Mouse (Mus musculus) mesoderm, embryonic 11.5 days (tissue): ENCODE results near the gene Dgcr6.
"Not testable (repeated sequence)": the region's sequence is repeated elsewhere in the genome, so short reads cannot be mapped to it uniquely, and the experiment has no call there.

Experiments used
- DNase-seq: peaks from one replicate; pipeline ENCODE4 v3.0.0-alpha.2; 2012; ENCODE audit warnings: low read depth, low spot score

Dgcr6 gene

DNA sequence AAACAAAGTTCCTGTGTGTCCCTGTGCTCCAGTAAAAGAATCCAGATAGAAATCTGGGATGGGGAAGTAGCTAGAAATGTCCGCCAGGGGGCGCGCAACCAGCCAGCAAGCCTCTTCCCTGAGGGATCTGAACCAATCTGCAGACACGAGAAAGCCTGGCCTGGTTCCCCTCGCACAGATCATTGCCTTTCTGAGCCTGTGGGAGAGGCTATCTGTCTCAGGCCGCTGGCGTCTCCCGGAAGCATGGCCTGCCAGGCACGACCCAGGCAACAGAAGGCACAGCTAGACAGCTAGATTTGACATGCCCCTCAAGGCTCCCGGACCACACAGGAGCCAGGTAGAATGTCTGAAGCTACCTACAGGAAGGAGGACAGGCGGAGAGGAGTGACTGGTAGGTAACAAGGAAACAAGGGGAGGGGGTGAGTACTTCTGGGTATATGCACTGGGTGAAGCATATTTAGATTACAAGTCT is at the start of gene Dgcr6:
Gene Dgcr6, plus strand, starts transcription at position 130 of the 472 bp plus-strand sequence.
- DNase-seq: peak; percentile 85

DNA sequence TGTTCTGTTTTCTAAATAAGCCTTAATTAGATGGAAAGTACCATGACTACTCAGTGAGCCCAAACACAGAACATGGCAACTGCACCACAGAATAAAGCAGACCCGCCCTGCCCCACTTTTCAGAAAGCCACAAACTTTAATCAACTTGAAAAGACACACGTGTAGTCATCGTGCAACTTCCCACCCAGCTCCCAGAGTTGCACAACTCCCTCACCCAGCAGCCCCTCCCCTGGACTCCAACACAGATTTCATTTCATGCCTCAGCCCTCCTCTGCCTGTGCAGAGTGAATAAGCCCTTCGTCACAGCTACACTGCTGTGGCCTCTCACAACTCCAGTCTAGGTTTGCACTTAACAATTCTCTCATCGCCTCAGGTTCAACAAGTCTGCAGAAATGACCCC is 48.1 kb upstream of the Dgcr6 start:
- no peak for DNase-seq

DNA sequence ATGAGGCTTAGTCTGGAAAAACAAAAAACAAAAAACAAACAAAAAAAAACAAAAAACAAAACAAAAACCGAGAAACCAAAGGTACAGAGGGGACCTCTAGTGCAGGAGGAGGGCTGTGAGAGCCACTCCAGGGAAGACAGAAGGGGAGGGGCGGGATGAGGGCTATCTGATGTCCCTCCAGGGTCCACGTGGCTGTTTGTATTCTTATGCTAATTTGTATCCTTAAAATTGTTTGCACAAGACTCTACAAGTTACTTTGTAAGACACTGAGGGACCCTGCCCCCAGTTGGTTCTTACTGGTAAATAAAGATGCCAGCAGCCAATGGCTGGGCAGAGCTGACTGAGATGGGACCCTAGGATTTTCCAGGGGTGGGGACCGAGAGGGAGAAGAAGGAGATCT is 45.6 kb upstream of the Dgcr6 start:
- DNase-seq: no peak

DNA sequence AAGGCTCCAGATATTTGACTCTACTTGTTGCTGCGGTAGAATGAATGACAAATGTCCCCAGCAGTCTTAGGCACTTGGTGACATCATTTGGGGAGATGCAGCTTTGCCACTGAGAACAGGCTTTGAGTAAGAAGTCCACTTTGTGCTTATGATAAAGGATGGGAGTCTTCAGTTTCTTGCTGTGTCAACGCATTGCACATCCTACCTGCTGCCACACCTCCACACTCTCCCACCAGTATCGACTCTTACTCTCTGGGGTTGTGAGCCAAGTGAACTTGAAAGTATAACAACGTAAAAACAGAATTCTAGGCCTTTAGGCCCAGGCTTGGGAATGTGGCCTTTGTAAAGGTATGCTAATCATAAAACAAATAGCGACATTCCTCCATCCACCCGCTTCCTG is 41.6 kb upstream of the Dgcr6 start:
- DNase-seq: no peak

DNA sequence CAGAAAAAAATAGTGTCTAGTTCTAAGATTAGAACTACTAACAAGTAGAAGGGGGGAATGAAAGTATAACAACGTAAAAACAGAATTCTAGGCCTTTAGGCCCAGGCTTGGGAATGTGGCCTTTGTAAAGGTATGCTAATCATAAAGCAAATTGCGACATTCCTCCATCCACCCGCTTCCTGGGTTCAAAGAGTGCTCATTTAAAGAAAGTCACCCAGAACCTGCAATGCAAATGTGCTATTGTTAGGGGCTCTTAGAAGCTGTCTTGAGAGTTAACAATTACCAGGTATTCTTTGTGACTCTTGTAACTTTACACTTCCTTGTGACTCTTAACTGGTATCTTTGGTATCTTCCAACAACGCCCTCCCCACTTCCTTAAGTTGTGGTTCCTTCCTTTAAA is 36.2 kb upstream of the Dgcr6 start:
- DNase-seq: not testable (repeated sequence)

DNA sequence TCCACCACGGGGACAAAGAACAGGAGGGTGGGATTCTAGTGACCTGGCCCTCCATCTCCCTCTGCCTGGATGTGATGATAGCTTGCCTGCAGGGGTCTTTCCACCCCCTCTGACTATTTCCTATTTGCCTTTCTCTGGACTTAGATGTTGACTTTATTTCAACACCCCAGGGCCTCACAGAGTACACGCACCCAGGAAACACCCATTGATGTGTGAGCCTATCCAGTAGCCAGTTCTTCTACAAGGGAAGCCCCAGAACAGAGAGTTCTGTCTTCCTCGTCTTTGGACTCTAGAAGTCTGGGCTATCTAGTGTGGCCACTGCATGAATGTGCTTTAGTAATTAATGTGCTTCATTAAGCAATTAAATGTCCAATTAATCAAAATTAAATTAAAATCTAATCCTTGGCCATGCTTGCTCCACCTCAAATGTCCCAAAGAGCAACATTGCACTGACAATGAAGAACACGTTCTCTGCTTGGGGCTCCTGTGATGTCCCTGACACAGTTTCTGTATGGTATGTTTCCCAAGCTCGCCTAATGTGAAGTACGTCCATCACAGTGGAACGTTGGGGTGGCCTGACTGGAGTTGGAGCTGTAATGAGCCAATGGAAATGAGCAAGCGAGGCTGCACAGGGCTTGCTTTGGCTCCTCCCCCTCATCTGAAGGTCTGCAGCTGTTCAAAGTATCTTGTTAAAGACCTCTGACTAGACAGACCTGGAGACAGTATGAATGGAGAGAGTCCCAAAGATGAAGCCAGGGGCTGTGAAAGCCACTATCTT is 29.7 kb upstream of the Dgcr6 start:
- DNase-seq: no peak

DNA sequence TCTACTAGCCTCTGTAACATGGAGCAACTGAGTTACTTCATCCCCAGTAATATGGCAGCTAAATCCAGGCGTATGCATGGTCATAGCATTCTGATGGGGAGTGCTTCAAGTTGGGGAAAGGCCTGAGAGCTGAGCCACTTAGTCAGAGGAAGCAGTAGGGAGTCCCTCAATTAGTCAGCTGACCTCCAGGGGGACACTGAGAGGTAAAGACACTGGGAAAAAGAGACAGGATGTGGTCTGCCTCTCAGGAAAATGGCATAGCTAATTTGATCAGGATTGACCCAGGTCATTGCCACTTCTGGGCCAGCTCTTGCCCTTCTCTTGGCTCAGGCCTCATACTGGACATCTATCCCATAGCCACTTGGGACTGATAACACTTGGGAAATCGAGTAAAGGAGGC is 25.3 kb upstream of the Dgcr6 start:
- DNase-seq: no peak

DNA sequence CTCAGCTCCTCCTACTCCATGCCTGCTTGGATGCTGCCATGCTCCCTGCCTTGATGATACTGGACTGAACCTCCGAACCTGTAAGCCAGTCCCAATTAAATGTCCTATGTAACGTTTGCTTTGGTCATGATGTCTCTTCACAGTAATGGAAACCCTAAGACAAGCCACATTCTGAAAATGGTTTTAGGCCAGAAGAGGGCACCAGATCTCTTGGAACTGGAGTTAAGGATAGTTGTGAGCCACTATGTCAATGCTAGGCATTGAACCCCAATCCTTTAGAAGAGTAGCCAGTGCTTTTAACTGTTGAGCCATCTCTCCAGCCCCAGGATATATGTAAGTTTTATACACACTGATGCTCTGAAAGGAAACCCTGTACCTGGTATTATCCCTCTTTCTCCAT is 20.9 kb upstream of the Dgcr6 start:
- no peak for DNase-seq

DNA sequence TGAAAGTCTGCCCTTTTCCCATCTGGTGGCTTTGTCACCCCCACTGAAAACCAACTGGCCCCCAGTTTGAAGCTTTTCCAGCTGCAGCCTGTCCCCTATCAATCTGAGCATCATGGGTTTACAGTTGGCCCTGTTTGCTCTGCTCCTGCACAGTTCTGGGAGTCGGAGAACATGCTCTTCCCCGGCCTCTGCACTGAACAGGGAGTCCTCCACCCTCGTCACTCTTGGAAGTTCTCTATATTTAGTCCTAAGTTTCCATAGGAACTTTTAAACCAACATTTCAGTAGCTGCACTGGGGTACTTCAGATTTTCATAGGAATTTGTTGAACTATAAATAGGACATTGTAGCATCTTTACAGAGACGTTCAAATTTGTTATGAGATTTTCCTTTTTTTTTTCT is 19.4 kb upstream of the Dgcr6 start:
- DNase-seq: no peak

DNA sequence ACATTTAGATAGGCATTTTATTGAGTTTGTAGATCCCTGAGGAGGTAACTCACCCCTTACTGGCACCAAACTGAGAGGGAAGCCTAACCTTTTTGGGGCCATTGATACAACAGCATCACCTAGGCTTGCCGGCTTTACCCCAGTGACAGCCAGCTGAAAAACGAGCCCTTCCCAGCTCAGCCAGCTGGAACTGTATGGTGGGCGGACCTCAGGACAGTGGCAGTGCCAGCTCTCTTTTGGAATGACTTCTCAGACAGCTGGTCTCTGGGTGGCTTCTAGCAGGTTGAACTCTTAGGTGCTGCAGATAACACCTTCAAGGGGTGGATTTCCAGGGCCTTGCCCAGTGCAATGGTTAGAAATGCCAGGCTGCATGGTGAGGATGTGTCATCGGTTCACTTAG is 18.4 kb upstream of the Dgcr6 start:
- DNase-seq: no peak

DNA sequence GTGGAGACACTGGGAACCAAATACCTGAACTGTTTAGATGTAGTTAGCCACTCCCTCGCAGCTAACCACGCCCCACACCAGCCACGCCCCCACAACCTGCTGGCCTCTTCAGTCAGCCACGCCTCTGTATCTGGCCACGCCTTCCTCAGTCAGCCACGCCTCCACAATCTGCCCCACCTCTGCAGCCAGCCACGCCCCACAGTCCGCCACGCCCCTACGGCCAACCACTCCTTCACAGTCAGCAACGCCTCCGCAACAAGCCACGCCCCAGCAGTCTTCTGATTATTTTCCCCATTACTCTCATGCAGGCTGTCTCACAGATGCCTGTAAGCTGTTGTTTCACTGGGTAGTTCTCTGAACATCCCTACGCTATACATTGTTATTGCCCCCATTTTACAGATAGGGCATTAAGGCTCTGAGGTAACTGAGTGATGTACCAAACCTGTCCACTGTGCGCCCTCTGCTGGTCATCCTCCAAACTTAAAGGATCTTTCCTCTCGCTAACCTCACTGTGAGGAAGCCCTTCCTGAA is 16.2 kb upstream of the Dgcr6 start:
- DNase-seq: peak; percentile 64

DNA sequence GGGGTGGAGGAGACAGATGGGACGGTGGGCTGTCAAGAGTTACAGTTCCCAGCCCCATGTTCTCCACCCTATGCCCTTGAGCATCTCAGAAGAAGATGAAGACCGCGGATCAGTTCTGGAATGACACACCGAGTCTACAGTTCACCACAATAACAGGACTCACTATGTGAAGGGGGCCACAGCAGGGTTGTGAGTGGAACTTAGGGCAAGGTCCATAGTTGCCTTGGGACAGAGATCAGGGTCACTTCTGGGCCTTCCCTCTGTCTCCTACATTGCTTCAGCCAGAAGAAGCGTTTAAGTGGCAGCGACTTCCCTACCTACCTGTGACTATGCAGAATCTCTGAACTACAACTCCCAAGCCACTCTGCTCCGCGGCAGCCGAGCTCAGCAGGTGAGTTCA is 15.6 kb upstream of the Dgcr6 start:
- no peak for DNase-seq

DNA sequence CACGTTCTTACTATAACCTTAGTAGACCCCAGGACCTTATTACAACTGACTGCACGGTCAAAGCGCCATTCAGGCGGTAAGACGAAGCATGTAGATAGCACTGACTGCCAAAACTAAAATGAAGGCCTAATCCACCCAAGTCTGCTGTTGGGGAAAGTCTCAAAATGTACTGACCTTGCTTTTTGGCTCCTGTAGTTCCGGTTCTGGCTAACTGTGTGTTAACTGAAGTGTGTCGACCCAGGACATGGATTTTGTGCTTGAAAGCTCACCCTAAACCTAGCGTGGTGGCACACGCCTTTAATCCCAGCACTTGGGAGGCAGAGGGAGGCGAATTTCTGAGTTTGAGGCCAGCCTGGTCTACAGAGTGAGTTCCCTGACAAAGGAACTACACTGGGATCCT is 7.7 kb upstream of the Dgcr6 start:
- no peak for DNase-seq

DNA sequence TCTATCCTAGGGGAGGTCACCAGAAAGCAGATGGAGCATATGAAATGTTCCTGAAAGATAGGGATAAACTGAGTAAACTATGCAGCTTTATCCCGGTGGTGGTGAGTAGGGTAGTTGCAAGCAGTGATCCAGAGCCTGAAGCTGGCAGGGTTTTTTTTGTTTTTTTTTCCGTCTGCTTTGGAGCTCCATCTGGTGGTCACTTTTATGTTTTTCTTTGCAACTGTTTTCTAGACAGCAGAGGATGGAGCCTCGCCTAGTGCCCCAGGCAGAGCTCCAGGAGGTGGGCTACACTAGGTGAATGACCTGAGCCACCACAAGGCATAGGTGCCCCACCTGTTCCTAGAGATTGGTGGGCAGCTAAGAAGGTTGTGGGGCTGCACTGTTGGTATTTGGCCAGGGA is 5.0 kb upstream of the Dgcr6 start:
- DNase-seq: peak; percentile 76

DNA sequence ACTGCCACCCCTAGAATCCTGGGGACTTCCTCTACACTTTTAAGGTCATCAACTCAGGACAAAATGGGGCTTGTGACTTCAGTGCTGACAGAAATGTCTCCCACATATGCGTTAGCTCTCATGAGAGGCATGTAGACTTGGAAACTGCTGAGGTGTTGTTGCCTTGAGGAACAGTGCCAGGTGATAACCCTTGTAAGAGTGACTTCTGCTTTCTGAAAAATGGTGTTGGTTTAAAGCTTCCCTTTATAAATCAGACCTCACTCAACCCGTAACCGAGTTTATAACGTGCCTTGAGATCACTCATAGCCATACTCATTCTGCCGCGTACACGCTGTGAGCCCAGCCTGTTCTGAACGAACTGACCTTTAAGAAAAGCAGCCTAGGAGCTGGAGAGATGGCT is 4.6 kb upstream of the Dgcr6 start:
- DNase-seq: no peak

DNA sequence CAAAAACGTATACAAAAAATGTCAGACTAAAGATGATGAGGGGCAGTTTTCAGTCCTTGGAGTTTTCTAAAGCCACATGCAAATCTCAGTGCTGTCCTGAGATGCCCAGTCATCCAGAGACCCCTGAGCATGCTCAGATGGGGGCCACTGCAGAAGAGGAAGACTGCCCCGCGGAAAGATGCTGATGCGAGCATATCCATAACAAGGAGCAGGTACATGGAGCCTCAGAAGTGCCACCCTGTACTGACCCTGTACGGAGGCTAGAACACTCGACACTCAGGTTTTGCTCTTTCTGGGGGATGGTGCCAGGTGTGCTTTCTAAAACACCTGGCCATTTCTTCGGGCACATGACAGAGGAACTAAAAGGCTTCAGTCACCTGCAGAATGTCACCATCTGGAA is 338 bp upstream of the Dgcr6 start:
- no peak for DNase-seq

DNA sequence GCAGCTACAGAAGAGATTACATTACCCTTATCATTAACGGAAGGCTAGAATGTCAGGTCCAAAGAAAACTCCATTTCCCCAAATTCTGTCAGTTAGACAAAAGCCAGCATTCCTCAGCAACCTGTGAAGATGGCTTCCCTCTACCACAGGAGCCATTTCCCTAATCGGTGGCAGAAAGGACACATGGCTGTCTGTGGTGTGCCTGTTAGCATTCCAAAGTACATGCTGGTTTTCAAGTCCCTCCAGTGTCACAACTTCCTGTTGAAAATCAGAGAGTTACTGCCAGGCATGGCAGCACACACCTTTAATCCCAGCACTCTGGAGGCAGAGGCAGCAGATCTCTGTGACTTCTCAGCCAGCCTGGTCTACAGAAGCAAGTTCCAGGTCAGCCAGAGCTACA is 3.6 kb downstream of the Dgcr6 start:
- no peak for DNase-seq

DNA sequence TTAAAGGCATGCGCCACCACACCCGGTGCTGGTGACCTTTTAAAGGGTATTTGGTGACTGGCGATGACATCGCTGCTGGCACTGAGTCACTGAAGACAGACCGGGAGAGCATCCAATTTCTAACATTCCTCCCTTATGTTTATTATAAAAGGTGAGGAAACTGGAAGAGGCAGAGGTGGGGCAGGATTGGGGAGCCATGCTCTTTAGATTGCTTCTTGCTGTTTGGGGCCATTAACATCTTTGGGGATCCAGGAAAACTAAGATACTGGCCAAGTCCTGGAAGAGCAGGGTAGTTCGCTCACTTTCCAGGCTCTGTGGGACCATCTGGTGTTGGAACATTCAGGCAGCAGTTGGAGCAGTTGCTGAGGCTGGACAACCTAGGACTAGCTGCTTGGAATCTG is 5.7 kb downstream of the Dgcr6 start:
- DNase-seq: no peak

DNA sequence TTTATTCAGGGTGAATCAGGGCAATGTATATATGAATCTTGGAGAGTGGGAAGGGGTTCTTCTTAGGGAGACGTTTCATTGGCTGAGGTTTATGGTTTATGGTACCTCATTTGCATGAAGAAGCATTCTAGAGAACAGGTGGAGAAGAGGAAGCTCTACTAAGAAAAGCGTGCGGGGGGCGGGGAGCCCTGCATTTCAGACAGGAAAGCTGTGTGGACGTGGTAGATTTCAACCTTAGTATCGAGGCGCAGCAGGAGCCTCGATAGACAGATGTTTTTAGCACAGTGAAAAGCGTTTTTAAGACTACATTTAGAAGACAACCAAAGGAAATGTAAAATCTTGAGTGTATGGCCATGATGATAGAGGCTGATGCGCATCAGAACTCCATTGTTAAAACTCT is 6.6 kb downstream of the Dgcr6 start:
- no peak for DNase-seq

DNA sequence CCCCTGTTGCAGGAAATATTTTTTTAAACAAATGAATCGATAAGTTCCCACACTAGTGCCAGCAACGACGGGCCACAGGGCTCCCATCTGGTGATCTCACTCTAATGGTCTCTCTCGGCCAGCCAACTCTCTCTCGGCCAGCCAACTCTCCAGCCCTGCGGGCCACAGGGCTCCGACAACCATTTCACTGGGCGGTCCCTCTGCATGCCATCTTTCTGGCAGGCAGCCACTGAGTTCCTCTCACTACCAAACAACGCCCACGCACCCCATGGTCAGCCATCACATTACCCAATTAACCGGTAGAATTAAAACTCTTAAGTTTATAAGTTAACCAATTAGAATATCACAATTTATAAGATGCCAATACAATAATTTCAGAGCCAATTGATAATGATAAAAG is 8.5 kb downstream of the Dgcr6 start:
- DNase-seq: no peak

DNA sequence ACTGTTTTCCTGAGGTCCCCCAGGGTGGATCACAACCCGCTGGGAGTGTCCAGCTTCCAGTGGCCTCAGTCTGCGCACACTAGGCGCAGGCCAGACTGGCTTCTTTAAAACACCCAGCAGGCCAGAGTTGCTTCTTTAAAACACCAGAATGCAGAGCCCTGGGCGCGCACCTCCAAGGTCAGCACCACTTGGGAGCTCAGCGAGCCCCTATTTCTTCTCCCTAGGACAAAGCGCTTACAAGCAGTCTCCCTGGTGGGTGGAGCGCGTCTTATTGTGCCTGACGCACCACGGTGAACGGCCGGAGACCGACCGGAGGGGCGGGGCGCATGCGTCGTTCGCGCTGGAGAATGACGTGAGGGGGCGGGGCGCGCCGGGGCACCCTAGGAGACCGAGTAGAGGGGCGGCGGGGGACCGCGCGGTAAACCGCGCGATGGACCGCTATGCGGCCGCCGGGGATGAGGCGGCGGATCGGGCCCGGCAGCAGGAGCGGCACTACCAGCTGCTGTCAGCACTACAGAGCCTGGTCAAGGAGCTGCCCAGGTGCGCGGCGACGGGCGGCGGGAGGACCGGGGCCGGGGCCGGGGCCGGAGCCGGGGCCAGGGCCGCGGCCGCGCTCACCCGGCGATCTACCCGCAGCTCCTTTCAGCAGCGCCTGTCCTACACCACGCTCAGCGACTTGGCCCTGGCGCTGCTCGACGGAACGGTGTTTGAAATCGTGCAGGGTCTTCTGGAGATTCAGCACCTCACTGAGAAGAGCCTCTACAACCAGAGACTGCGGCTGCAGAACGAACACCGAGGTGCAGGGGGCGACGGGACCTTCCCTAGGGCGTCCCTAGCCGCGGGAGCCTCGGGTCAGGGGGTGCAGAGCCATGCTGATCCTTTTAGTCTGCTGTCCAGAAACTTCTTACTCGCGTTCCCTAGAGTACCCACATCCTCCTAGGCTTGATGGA is 13.7 kb downstream of the Dgcr6 start:
- DNase-seq: peak; percentile 94

DNA sequence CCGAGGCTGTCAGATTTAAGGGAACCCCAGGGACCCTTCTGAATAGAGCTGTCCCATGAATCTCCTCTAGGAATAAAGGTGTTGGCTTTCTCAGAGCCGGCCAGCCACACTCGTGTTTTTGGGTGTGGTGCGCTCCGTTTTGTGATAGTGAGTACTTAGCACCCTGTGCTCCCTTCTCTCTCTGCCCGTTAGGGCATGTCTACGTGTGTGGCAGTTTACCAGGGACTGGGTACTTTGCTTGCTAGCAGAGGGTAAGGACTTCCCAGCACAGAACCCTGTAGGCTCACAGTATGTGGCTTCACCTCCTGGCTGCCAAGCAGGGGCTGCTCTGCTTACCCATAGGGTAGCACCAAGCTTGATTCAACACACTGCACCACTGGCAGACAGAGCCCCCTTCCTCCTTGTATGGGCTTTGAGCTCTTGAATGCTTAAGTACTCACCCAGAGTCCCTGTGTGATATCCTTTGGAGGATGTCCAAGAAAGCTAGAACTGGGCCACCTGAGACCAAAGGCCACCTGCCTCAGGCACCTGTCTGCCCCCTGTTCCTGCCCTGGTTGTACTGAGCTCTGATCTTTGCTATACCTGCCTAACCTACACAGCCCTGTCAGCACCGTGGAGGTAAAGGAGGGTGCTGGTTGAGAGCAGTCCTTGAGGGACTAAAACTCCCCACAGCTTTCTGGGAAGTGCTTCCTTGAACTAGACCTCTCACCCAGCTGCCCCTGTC is 16.2 kb downstream of the Dgcr6 start:
- DNase-seq: no peak
